Mouse (Mus musculus) embryonic fibroblast, embryonic 13.5 days (primary cell): ENCODE data around the gene Nr1h2.

Source experiments
- CTCF ChIP-seq: IDR thresholded peaks from 2 replicates; pipeline ENCODE4 v1.5.1; 2011; ENCODE audit warnings: mild to moderate bottlenecking, control low read depth, low read length, moderate library complexity, borderline replicate concordance; ENCODE audit not compliant: insufficient read depth
- POLR2A ChIP-seq: IDR thresholded peaks from 2 replicates; pipeline ENCODE4 v1.6.1; 2011; ENCODE audit warnings: low read depth, mild to moderate bottlenecking, control low read depth, low read length, moderate library complexity

DNA sequence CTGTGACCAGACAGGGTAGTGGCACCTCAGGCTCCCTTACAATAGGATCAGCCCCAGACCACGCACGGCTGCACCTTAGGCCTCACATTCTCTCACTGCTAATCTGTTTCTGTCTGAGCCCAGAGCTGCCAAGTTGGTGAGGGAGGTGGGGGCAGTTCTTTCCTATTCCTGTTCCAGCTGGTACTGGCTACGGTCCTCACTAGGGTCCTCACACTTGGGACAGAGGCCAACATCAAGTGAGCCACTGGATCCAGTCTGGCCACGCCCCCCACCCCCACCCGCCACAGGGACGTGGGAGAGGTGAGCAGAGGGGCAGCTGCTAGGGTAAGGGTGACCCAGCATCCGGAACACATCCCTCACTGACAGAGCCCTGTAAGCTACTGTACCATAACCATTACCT lies 16.7 kb downstream of the Nr1h2 start:
- no peak for TF ChIP-seq CTCF
- no peak for TF ChIP-seq POLR2A
